11 mouse cellular contexts compared by ENCODE assay signal in the genomic region with DNA sequence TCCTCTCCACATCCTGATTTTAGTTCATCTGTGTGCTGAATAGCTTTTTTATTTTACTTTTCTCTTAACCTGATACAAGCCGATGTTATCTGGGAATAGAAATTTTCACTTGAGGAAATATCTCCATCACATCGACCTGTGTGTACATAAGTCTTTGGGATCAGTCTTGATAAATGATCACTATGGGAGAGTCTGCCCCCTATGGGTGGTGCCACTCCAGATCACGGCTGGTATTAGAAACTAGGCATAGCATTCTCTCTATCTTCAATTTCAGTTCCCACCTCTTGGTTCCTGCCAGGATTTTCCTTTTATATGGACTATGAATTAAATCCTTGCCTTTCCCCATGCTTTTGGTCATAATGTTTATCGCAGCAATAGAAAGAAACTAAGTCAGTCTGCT. TPM values are rescaled to one million over a fixed set of nuclear protein-coding genes. Genes with fewer than 3 reads are reported as not detected.
DNase-seq lines count a peak whose midpoint lies in the region; ATAC-seq and TF ChIP-seq lines count a peak whose summit lies in the region.
"Had no signal": no experiment of that assay in that cellular context is flagged by ENCODE, and none has a peak within 500 bp of the region (broad histone marks: within the 10 kb centered on the region; RNA-seq: fewer than 3 reads in every experiment).

No protein-coding gene starts in this region.

- H3K27me3 ChIP-seq in Patski: no peaks in the 10 kb centered on the region
- H3K27me3 ChIP-seq: limb, embryonic 13.5 days had no signal

- peak; percentile 77 for TF ChIP-seq CTCF in Patski (IDR thresholded peaks at IDR 0.05)

- peak; percentile 27 to 33 for DNase-seq in adrenal gland, adult 18-20 months (ENCODE audit: low spot score in 2 of 2)
- no peak for DNase-seq in adrenal gland, adult 8-10 months
- peak; percentile 10 for DNase-seq in left cerebral cortex, postnatal 4 days
- no peak for DNase-seq in left cerebral cortex, adult 9 months (ENCODE audit: low spot score in 2 of 2)
- no peak for DNase-seq in Patski (ENCODE audit: low read depth, low spot score)
- DNase-seq in kidney, postnatal 14 days: peak; percentile 39
- no peak for DNase-seq in spleen, postnatal 36 days (ENCODE audit: low spot score in 2 of 2)
- no peak for DNase-seq in Muller cell, postnatal 12 days (ENCODE audit: inconsistent ontology term)
- DNase-seq: B cell, adult 2 months had no signal

- in situ Hi-C loops in Patski (cut with MboI; ENCODE audit: low pct_unique_long_range_greater_than_20kb): loop anchor here (10.0 kb wide), 1 partner anchor 325 kb away; no protein-coding TSS in a partner anchor

- POLR2A ChIA-PET in Patski (lab: Charles Lee): interaction anchor here (1.3 kb wide), 1 partner anchor 149 kb away, joined by 4 read pairs; no protein-coding TSS in a partner anchor

- intact Hi-C loops in left cerebral cortex, postnatal 4 days (cut with DNase I): no loop called here

- ATAC-seq in Patski: no peak
- ATAC-seq: hindbrain, embryonic 16.5 days had no signal

- CTCF ChIA-PET in Patski (lab: Charles Lee): interaction anchor here (0.6 to 4.2 kb wide), 5 partner anchors 16 to 150 kb away, joined by 3 to 32 read pairs (median 3); no protein-coding TSS in a partner anchor

RNA-seq across cellular contexts. Expression of a gene that starts 31.8 kb away (rescaled TPM):
- total RNA-seq in adrenal gland, adult 18-20 months (2021): 10 to 100 TPM; 25.9 to 28.5 TPM
- 10 to 100 TPM; 26.6 to 30.9 (median 29.1) TPM for total RNA-seq in adrenal gland, adult 8-10 months (2022)
- 10 to 100 TPM; 31.2 to 32.6 TPM for total RNA-seq in left cerebral cortex, postnatal 4 days (2021)
- 67.2 TPM for polyA plus RNA-seq in Patski (2021)

RNA-seq across cellular contexts. Expression of a gene that starts 44.0 kb away (rescaled TPM):
- total RNA-seq in adrenal gland, adult 18-20 months (2021): 10 to 100 TPM; 31.5 to 36.7 TPM
- 10 to 100 TPM; 34.4 to 44.0 (median 37.2) TPM for total RNA-seq in adrenal gland, adult 8-10 months (2022)
- total RNA-seq in left cerebral cortex, postnatal 4 days (2021): 10 to 100 TPM; 18.2 to 21.6 TPM
- 159 TPM for polyA plus RNA-seq in Patski (2021)

Comparison
In these comparisons a context has a peak if more than half of its experiments do, and no peak if none do; other contexts are left out.
1. DNase-seq: peak in adrenal gland, adult 18-20 months (2 of 2), left cerebral cortex, postnatal 4 days (single experiment) and kidney, postnatal 14 days (single experiment); none in adrenal gland, adult 8-10 months (single experiment), left cerebral cortex, adult 9 months (0 of 2), Patski (single experiment), spleen, postnatal 36 days (0 of 2) and Muller cell, postnatal 12 days (single experiment).